Mouse (Mus musculus): Measurements from ENCODE around the gene Focad.

DNA sequence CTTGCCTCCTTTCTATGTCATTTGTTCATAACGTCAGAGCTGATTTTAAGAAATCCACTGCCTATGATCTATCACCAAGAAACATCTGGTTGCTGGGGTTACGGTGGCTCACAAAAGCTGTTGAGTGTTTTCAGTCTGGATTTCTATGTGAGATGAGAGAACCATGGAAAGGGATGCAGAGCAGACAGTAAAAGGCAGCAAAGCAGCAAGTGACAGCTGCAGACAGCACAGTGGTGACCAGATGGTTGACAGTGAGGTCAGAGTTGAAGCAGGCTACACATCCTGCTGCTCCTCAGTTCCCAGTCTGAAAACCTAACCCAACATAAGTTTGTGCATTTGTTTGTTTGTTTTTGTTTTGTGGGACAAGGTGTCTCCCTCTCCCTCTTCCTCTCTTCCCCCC is 19.0 kb upstream of the Focad start:
- TF ChIP-seq CTCF (IDR thresholded peaks at IDR 0.05; ENCODE audit: borderline replicate concordance, insufficient read depth, low read length), result no peak
- TF ChIP-seq POLR2A (IDR thresholded peaks at IDR 0.05; ENCODE audit: low read depth, low read length), result no peak

Data from embryonic fibroblast, embryonic 13.5 days (primary cell).